Mouse (Mus musculus) central nervous system, embryonic 11.5 days (tissue): ENCODE measurements around the gene Pyroxd1. TPM values are rescaled to one million over a fixed set of nuclear protein-coding genes. Genes with fewer than 3 reads are reported as not detected.

Experiments
- polyA plus RNA-seq: library from polyadenylated mRNA; depleted of rRNA; stranded (reverse); fragments of >200 nt; gene quantifications from 2 replicates; pipeline ENCODE4 v1.2.3, GENCODE M21; 2012; rRNA removed

Pyroxd1 gene
- 15.1 and 15.2 TPM in 2 replicates for polyA plus RNA-seq

DNA sequence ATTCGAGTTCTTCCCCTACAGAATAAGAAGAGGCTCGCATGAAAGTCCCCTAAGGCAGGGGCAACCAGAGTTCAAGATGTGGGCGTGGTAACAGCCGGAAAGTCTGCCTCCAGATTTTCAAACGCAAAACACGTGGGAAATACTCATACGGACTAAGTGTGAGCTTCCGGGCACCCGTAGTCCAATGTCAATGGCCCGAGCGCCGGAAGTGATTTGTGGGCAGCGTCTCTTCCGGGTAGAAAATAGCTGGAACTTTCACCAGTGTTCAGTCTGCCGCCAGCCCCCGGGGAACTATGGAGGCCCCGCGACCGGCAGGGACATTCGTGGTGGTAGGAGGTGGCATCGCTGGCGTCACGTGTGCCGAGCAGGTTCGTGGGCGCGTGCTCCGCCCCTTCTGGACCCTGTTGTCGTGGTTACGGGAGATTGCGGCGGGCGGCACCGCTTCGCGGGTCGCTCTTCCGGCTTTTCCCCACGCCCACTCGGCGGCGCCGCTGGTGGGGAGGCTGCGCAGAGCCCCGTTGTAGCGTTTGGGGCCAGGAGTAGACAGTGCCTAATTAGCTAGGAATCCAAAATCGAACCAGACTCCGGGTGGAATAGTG lies at the start of gene Pyroxd1:
Gene Pyroxd1 (plus strand): TSS at position 215 of the 599 bp plus-strand sequence.

DNA sequence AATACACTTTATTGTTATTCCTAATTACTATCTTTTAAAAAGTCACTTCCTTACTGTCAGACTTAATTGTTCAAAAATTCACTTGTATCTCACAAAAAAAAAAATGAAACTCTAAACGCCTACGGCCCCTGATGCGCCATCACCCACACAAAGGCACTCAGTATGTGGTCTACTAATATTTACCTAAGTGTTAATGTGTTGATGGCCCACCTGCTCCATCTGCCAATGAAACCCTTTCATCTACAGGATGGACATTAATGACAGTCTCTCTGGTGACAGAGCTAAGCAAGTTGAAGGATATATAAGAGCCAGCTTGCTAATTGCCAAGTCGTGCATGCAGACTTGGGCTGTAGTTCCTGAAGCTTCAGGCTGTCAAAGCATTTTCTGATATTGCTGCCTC lies 47.4 kb upstream of the Pyroxd1 start, which contains the start of gene Iapp:
Gene Iapp (plus strand): TSS at position 326 of the 400 bp plus-strand sequence.

DNA sequence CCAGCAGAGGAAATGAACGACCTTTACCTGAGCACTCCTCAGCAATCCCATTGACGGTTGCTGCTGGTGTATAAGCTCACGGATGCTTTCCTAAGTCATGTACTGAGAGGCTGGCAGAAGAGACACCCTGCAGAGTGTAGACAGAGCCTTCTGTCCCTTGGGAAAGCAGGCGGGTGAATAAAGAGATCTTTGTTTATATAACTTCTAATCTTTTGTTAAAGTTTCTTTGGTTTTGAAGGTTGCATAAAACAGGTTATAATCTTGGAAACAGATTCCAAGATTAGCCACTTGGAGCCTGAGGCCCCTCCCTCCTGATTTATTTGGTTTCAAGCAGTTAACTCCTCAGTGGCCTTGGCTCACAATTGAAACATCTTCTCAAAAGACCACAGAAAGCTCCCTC lies 22.6 kb upstream of the Pyroxd1 start, which contains the start of gene Slco1a5:
Gene Slco1a5 (minus strand): TSS at position 101 of the 400 bp plus-strand sequence.

DNA sequence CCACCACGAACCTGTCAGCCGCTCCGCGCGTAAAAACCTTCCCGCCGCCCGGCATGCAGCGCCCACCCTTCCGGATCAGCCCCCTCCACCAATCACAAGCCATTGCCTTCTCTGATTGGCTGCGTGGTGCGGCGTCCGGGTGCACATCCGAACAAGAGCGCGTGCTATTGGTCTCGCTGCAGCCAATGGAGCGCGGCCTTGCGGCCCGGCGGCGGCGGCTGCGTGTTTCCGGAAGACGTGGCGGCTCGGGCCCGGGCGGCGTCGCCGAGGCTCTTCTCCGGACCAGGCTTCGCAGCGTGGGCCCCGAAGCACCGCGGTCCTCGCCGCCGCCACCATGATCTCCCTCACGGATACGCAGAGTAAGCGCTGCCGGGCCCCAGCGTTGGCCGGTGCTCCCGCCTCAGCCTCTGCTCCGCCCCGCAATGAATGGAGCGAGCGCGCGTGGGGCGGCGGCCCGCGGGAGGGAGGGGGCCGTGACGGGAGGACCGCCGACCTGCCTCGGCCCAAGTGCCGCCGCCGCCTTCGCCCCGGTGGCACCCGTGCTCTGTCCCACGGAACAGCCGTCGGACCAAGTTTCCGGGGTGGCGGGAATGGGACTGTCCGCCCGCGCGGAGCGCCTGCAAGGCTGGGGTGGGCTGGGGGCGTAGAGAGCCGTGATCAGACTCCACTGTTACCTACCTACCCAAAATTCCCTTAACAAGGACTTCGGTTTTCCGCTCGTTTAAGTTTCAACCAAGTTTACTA lies 41.7 kb downstream of the Pyroxd1 start, which contains the start of the genes Recql and Golt1b:
Gene Recql (minus strand): TSS at position 77 of the 744 bp plus-strand sequence.
Gene Golt1b (plus strand): TSS at position 211 of the 744 bp plus-strand sequence.

Other genes with a start within 250 kb of the Pyroxd1 start
- gene Slco1a6, start 137.1 kb upstream of the Pyroxd1 start, polyA plus RNA-seq, result 0.01 and 0.02 TPM in 2 replicates
- gene Iapp, start 47.2 kb upstream of the Pyroxd1 start, polyA plus RNA-seq, result 0.71 and 0.78 TPM in 2 replicates
- 0.23 and 0.32 TPM in 2 replicates for gene Slco1a5, start 22.7 kb upstream of the Pyroxd1 start, polyA plus RNA-seq
- gene Recql, start 41.4 kb downstream of the Pyroxd1 start, polyA plus RNA-seq, result 26.2 and 28.8 TPM in 2 replicates
- 22.6 and 35.1 TPM in 2 replicates for gene Golt1b, start 41.6 kb downstream of the Pyroxd1 start, polyA plus RNA-seq
- gene Spx, start 67.8 kb downstream of the Pyroxd1 start, polyA plus RNA-seq, result 6.1 and 8.9 TPM in 2 replicates
- 0.67 and 0.80 TPM in 2 replicates for gene Gys2, start 127.5 kb downstream of the Pyroxd1 start, polyA plus RNA-seq
- gene Ldhb, start 162.3 kb downstream of the Pyroxd1 start, polyA plus RNA-seq, result 368 and 395 TPM in 2 replicates
- gene Kcnj8, start 226.0 kb downstream of the Pyroxd1 start, polyA plus RNA-seq, result 4.1 and 4.5 TPM in 2 replicates